Mouse (Mus musculus) forebrain, postnatal 0 days (tissue): Measurements from ENCODE around the gene Zfp511. TPM values are rescaled to one million over a fixed set of nuclear protein-coding genes. Genes with fewer than 3 reads are reported as not detected.

Source experiments
- ATAC-seq: fragments of 200-750 bp; cut with Nextera tagmentation; 2 replicates; pipeline ENCODE4 v1.8.0; 2017; ENCODE audit warnings: mild to moderate bottlenecking, moderate library complexity
- DNase-seq: peaks from one replicate; pipeline ENCODE4 v3.0.0-alpha.2; 2015
- H3K27ac ChIP-seq: fragments of 300-500 bp; sonication (generic); 2 replicates; pipeline ENCODE4 v1.5.1; 2014; ENCODE audit warnings: low read depth, mild to moderate bottlenecking, antibody characterized with exemption, low read length, moderate library complexity, mixed read lengths
- H3K27me3 ChIP-seq: fragments of 300-500 bp; sonication (generic); 2 replicates; pipeline ENCODE4 v1.6.1; 2014; ENCODE audit warnings: mild to moderate bottlenecking, low read length, mixed read lengths; ENCODE audit not compliant: insufficient read depth
- H3K36me3 ChIP-seq: fragments of 300-500 bp; sonication (generic); 2 replicates; pipeline ENCODE4 v1.6.1; 2014; ENCODE audit warnings: mild to moderate bottlenecking, moderate library complexity; ENCODE audit not compliant: insufficient read depth
- H3K4me1 ChIP-seq: fragments of 300-500 bp; sonication (generic); 2 replicates; pipeline ENCODE4 v1.6.1; 2014; ENCODE audit warnings: antibody characterized with exemption; ENCODE audit not compliant: insufficient read depth
- H3K4me2 ChIP-seq: fragments of 300-500 bp; sonication (generic); 2 replicates; pipeline ENCODE4 v1.6.1; 2014; ENCODE audit warnings: low read depth, mild to moderate bottlenecking, moderate library complexity
- H3K4me3 ChIP-seq: fragments of 300-500 bp; sonication (generic); 2 replicates; pipeline ENCODE4 v1.5.1; 2014; ENCODE audit warnings: low read depth, low read length, mixed read lengths
- H3K9ac ChIP-seq: fragments of 300-500 bp; sonication (generic); 2 replicates; pipeline ENCODE4 v1.6.1; 2014; ENCODE audit warnings: mild to moderate bottlenecking
- H3K9me3 ChIP-seq: fragments of 300-500 bp; sonication (generic); 2 replicates; pipeline ENCODE4 v1.6.1; 2016; ENCODE audit warnings: low read length
- CTCF ChIP-seq: sonication (generic); IDR thresholded peaks from 2 replicates; pipeline ENCODE4 v1.5.1; 2016; ENCODE audit warnings: antibody characterized with exemption, control low read depth, low read depth
- WGBS: fragments of 180-500 bp; shearing (Covaris S2); extraction: QIAGEN DNeasy Blood & Tissue Kit; methylation state at CpG from one replicate; pipeline ENCODE4 v1.1.7; 2014; 5-methylcytosine and 5-hydroxymethylcytosine counted together
- polyA plus RNA-seq: library from polyadenylated mRNA; unstranded; fragments of >200 nt; fragmentation: Nextera tagmentation; extraction: Ambion mirVana; gene quantifications from 2 replicates; pipeline ENCODE4 v1.2.1, GENCODE M21; 2015
- total RNA-seq: library from RNA; depleted of rRNA; stranded (reverse); fragments of >200 nt; gene quantifications from 2 replicates; pipeline ENCODE4 v1.2.3, GENCODE M21; 2014

Gene Zfp511
- total and polyA plus RNA-seq, 2 experiments from 2014 or later, result 56.1 to 66.1 TPM

GRCm38 (mm10) chr7:140032366-140032765 lies 3.8 kb upstream of the Zfp511 start:
- Histone ChIP-seq H3K36me3 (peaks cover 54% of the 10 kb centered on the region), H3K4me1 (peaks cover 11% of the 10 kb centered on the region), H3K4me3 (no peak overlapping the region), H3K9ac (no peak overlapping the region), H3K4me2 (no peak overlapping the region), H3K27me3 (no peaks in the 10 kb centered on the region), H3K9me3 (no peaks in the 10 kb centered on the region), H3K27ac (no peak overlapping the region)
- ATAC-seq (no peak), DNase-seq (no peak)
- TF ChIP-seq CTCF, result no peak
- 94% methylated on average over 10 of the region's 10 CpGs for WGBS

GRCm38 (mm10) chr7:140033386-140033785 lies 2.8 kb upstream of the Zfp511 start:
- no peak for TF ChIP-seq CTCF
- peaks cover 49% of the 10 kb centered on the region for H3K36me3 ChIP-seq

GRCm38 (mm10) chr7:140035456-140035855 lies 735 bp upstream of the Zfp511 start:
- H3K4me3 ChIP-seq, result peak overlapping the region; percentile 89
- ATAC-seq (no peak), DNase-seq (no peak)
- peaks cover 34% of the 10 kb centered on the region for H3K36me3 ChIP-seq
- peak overlapping the region; percentile 89 for H3K4me2 ChIP-seq
- H3K27ac ChIP-seq, result peak overlapping the region; percentile 90
- H3K4me1 ChIP-seq, result peaks cover 11% of the 10 kb centered on the region
- no peaks in the 10 kb centered on the region for H3K27me3 ChIP-seq
- 19% methylated on average over 7 of the region's 7 CpGs for WGBS
- no peak for TF ChIP-seq CTCF
- no peaks in the 10 kb centered on the region for H3K9me3 ChIP-seq
- peak overlapping the region; percentile 93 for H3K9ac ChIP-seq

More at GRCm38 (mm10) chr7:140033386-140033785, 2.8 kb upstream of the Zfp511 start:
- peaks cover 11% of the 10 kb centered on the region for H3K4me1 ChIP-seq
- no peaks in the 10 kb centered on the region for H3K9me3 ChIP-seq
- H3K9ac ChIP-seq, result no peak overlapping the region
- DNase-seq, result no peak
- H3K4me2 ChIP-seq, result no peak overlapping the region
- H3K27ac ChIP-seq, result no peak overlapping the region
- H3K4me3 ChIP-seq, result no peak overlapping the region
- ATAC-seq, result no peak
- H3K27me3 ChIP-seq, result no peaks in the 10 kb centered on the region
- WGBS, result 99% methylated on average over 9 of the region's 9 CpGs

GRCm38 (mm10) chr7:140037171-140037555 lies 972 bp downstream of the Zfp511 start:
- no peaks in the 10 kb centered on the region for H3K27me3 ChIP-seq
- no peak for ATAC-seq
- peaks cover 27% of the 10 kb centered on the region for H3K36me3 ChIP-seq
- H3K4me2 ChIP-seq, result peak overlapping the region; percentile 89
- peak overlapping the region; percentile 93 for H3K9ac ChIP-seq
- H3K9me3 ChIP-seq, result no peaks in the 10 kb centered on the region
- no peak for DNase-seq
- no peak overlapping the region for H3K27ac ChIP-seq
- WGBS, result 67% methylated on average over 3 of the region's 3 CpGs
- H3K4me3 ChIP-seq, result peak overlapping the region; percentile 89
- TF ChIP-seq CTCF, result no peak
- H3K4me1 ChIP-seq, result peaks cover 11% of the 10 kb centered on the region

GRCm38 (mm10) chr7:140042728-140043127 lies 6.5 kb downstream of the Zfp511 start:
- TF ChIP-seq CTCF, result no peak
- no peaks in the 10 kb centered on the region for H3K4me1 ChIP-seq
- H3K9me3 ChIP-seq, result no peaks in the 10 kb centered on the region
- ATAC-seq (no peak), DNase-seq (no peak)
- 70% methylated on average over 3 of the region's 3 CpGs for WGBS
- H3K4me2 ChIP-seq, result no peak overlapping the region
- peaks cover 14% of the 10 kb centered on the region for H3K36me3 ChIP-seq
- H3K27me3 ChIP-seq, result peaks cover 25% of the 10 kb centered on the region
- H3K27ac ChIP-seq, result no peak overlapping the region
- H3K9ac ChIP-seq, result no peak overlapping the region
- no peak overlapping the region for H3K4me3 ChIP-seq

- DNase-seq (no peak), ATAC-seq (no peak)
- H3K36me3 ChIP-seq, result peaks cover 8% of the 10 kb centered on the region
- H3K9ac ChIP-seq, result no peak overlapping the region
- 78% methylated on average over 4 of the region's 4 CpGs for WGBS
- no peak overlapping the region for H3K4me3 ChIP-seq
- 0 out of 2 replicates have a peak, but pooled peaks cover 9% of the 10 kb centered on the region for H3K4me1 ChIP-seq
- H3K4me2 ChIP-seq, result no peak overlapping the region
- no peak for TF ChIP-seq CTCF
- no peak overlapping the region for H3K27ac ChIP-seq
- H3K9me3 ChIP-seq, result no peaks in the 10 kb centered on the region
- peaks cover 52% of the 10 kb centered on the region for H3K27me3 ChIP-seq
Observed at GRCm38 (mm10) chr7:140045546-140045945, 9.4 kb downstream of the Zfp511 start.

GRCm38 (mm10) chr7:140047811-140048311 lies 11.7 kb downstream of the Zfp511 start:
- no peaks in the 10 kb centered on the region for H3K36me3 ChIP-seq
- peak overlapping the region; percentile 54 for H3K4me2 ChIP-seq
- 0 out of 2 replicates have a peak, but pooled peaks cover 9% of the 10 kb centered on the region for H3K4me1 ChIP-seq
- ATAC-seq (peak; percentile 36), DNase-seq (no peak)
- H3K4me3 ChIP-seq, result peak overlapping the region; percentile 32
- H3K9me3 ChIP-seq, result no peaks in the 10 kb centered on the region
- peaks cover 69% of the 10 kb centered on the region for H3K27me3 ChIP-seq
- H3K27ac ChIP-seq, result no peak overlapping the region
- H3K9ac ChIP-seq, result no peak overlapping the region
- WGBS, result under 1% methylated on average over 33 of the region's 33 CpGs
- no peak for TF ChIP-seq CTCF
